Mouse (Mus musculus) lung, adult 2 months (tissue): ENCODE results near the gene Pitpnc1.

Experiments used
- CTCF ChIP-seq: fragments of 200-500 bp; IDR thresholded peaks from 2 replicates; pipeline ENCODE4 v1.5.1; 2011; ENCODE audit warnings: mild to moderate bottlenecking, low read length, control low read depth; ENCODE audit not compliant: insufficient read depth
- POLR2A ChIP-seq: fragments of 200-500 bp; IDR thresholded peaks from 2 replicates; pipeline ENCODE4 v1.6.1; 2011; ENCODE audit warnings: low read depth, mild to moderate bottlenecking, control low read depth, low read length, borderline replicate concordance; ENCODE audit errors: extremely low read depth

DNA sequence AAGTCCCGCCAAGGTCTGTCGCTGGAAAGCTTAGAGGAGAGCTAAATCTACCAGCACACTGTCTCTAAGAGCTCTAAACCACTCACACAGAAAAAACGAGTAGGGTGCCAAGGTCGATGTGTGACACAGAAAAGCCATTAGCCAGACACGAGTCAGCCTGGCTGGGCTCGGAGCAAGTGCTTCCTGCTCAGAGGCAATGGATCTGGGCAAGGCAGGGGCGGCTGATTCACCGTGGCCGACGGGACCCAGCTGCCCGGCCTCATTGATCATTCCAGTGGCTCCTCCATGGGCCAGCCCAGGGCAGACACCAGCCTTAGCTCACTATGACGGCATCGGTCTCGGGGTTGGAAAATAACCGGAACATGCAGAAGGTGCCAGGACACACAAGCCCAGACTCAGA lies 129.2 kb downstream of the Pitpnc1 start:
- no peak for TF ChIP-seq POLR2A
- no peak for TF ChIP-seq CTCF
